Mouse (Mus musculus) kidney, adult 2 months (tissue): ENCODE data around the gene 4933434E20Rik. TPM values are rescaled to one million over a fixed set of nuclear protein-coding genes. Genes with fewer than 3 reads are reported as not detected.

Source experiments
- DNase-seq: peaks from one replicate; pipeline ENCODE4 v3.0.0; 2021
- H3K27ac ChIP-seq: fragments of 200-500 bp; 2 replicates; pipeline ENCODE4 v1.5.1; 2012; ENCODE audit warnings: low read depth, low read length, control low read depth, inconsistent platforms; ENCODE audit not compliant: insufficient read depth
- H3K27me3 ChIP-seq: fragments of 200-500 bp; replicated peaks from 2 replicates; pipeline ENCODE4 v1.6.1; 2012; ENCODE audit warnings: mild to moderate bottlenecking, moderate library complexity, low read length, inconsistent platforms; ENCODE audit not compliant: control insufficient read depth, insufficient read depth
- H3K36me3 ChIP-seq: fragments of 200-500 bp; 2 replicates; pipeline ENCODE4 v1.6.1; 2012; ENCODE audit warnings: mild to moderate bottlenecking, moderate library complexity, low read length, inconsistent platforms; ENCODE audit not compliant: control insufficient read depth, insufficient read depth
- H3K4me1 ChIP-seq: fragments of 200-500 bp; 2 replicates; pipeline ENCODE4 v1.6.1; 2011; ENCODE audit warnings: low read length; ENCODE audit not compliant: control insufficient read depth, insufficient read depth
- H3K4me3 ChIP-seq: fragments of 200-500 bp; 2 replicates; pipeline ENCODE4 v1.5.1; 2011; ENCODE audit warnings: mild to moderate bottlenecking, low read depth, low read length, control low read depth; ENCODE audit not compliant: insufficient read depth
- CTCF ChIP-seq: fragments of 200-500 bp; conservative IDR thresholded peaks from 2 replicates; pipeline ENCODE4 v1.5.1; 2011; ENCODE audit warnings: low read depth, mild to moderate bottlenecking, control low read depth, low read length, moderate library complexity, mixed read lengths; ENCODE audit not compliant: insufficient read depth, insufficient read length
- POLR2A ChIP-seq: fragments of 200-500 bp; IDR thresholded peaks from one replicate; pipeline ENCODE4 v1.6.1; 2011; ENCODE audit warnings: low read depth, low read length, control low read depth
- WGBS: fragments of 180-500 bp; shearing (Covaris S2); methylation state at CpG from one replicate; pipeline ENCODE4 v1.1.7; 2018; 5-methylcytosine and 5-hydroxymethylcytosine counted together
- polyA plus RNA-seq: library from polyadenylated mRNA; depleted of rRNA; stranded (reverse); fragments of >200 nt; gene quantifications from 2 replicates; pipeline ENCODE4 v1.2.3, GENCODE M21; 2012; rRNA removed

4933434E20Rik gene
- polyA plus RNA-seq, 1 experiment: 56.2 TPM

- no peak overlapping the region for H3K4me3 ChIP-seq
- no peak for DNase-seq
- no peak overlapping the region for H3K27ac ChIP-seq
- H3K36me3 ChIP-seq: no peaks in the 10 kb centered on the region
- TF ChIP-seq CTCF (no peak), POLR2A (no peak)
- H3K4me1 ChIP-seq: no peaks in the 10 kb centered on the region
- no peaks in the 10 kb centered on the region for H3K27me3 ChIP-seq
- 87% methylated on average over 2 of the region's 2 CpGs for WGBS
Observed at GRCm38 (mm10) chr3:90111706-90112105, 60.3 kb downstream of the 4933434E20Rik start.

GRCm38 (mm10) chr3:90114342-90114741, 62.9 kb downstream of the 4933434E20Rik start:
- Histone ChIP-seq H3K27me3 (no peaks in the 10 kb centered on the region), H3K36me3 (no peaks in the 10 kb centered on the region), H3K27ac (no peak overlapping the region), H3K4me1 (no peaks in the 10 kb centered on the region), H3K4me3 (no peak overlapping the region)
- TF ChIP-seq POLR2A (no peak), CTCF (peak; percentile 33; the same call in 1 of the 2 replicates)
- WGBS: 56% methylated on average over 2 of the region's 2 CpGs
- no peak for DNase-seq

- no peak overlapping the region for H3K27ac ChIP-seq
- TF ChIP-seq POLR2A: no peak
- TF ChIP-seq CTCF: no peak
- 58% methylated on average over 3 of the region's 3 CpGs for WGBS
Observed at GRCm38 (mm10) chr3:90115526-90115925, 64.1 kb downstream of the 4933434E20Rik start.

More at GRCm38 (mm10) chr3:90115526-90115925, 64.1 kb downstream of the 4933434E20Rik start:
- no peaks in the 10 kb centered on the region for H3K36me3 ChIP-seq
- no peaks in the 10 kb centered on the region for H3K27me3 ChIP-seq
- H3K4me1 ChIP-seq: no peaks in the 10 kb centered on the region
- no peak overlapping the region for H3K4me3 ChIP-seq
- DNase-seq: no peak

Other genes starting within 250 kb of the 4933434E20Rik start
- gene She, start 220.3 kb upstream of the 4933434E20Rik start, polyA plus RNA-seq: 3.3 and 4.1 TPM in 2 replicates
- 3.2 and 4.1 TPM in 2 replicates for gene Il6ra, start 138.4 kb upstream of the 4933434E20Rik start, polyA plus RNA-seq
- 21.9 and 23.5 TPM in 2 replicates for gene Atp8b2, start 88.1 kb upstream of the 4933434E20Rik start, polyA plus RNA-seq
- 130 and 138 TPM in 2 replicates for gene Hax1, start 52.9 kb upstream of the 4933434E20Rik start, polyA plus RNA-seq
- 105 and 108 TPM in 2 replicates for gene Ubap2l, start 992 bp downstream of the 4933434E20Rik start, polyA plus RNA-seq
- 75.5 and 95.4 TPM in 2 replicates for gene Tpm3, start 21.0 kb downstream of the 4933434E20Rik start, polyA plus RNA-seq
- 0.12 and 0.14 TPM in 2 replicates for gene Nup210l, start 52.5 kb downstream of the 4933434E20Rik start, polyA plus RNA-seq
- gene Rps27, start 162.0 kb downstream of the 4933434E20Rik start, polyA plus RNA-seq: 944 and 1,038 TPM in 2 replicates
- gene Rab13, start 162.1 kb downstream of the 4933434E20Rik start, polyA plus RNA-seq: 5.0 and 7.7 TPM in 2 replicates
- gene Jtb, start 180.0 kb downstream of the 4933434E20Rik start, polyA plus RNA-seq: 60.7 and 74.7 TPM in 2 replicates
- gene Creb3l4, start 191.9 kb downstream of the 4933434E20Rik start, polyA plus RNA-seq: 1.0 and 1.5 TPM in 2 replicates
- 71.3 and 74.2 TPM in 2 replicates for gene Slc39a1, start 196.5 kb downstream of the 4933434E20Rik start, polyA plus RNA-seq
- 48.2 and 57.6 TPM in 2 replicates for gene Crtc2, start 202.5 kb downstream of the 4933434E20Rik start, polyA plus RNA-seq
- 12.3 and 13.6 TPM in 2 replicates for gene Dennd4b, start 213.5 kb downstream of the 4933434E20Rik start, polyA plus RNA-seq
- 18.5 and 18.6 TPM in 2 replicates for gene Gatad2b, start 241.5 kb downstream of the 4933434E20Rik start, polyA plus RNA-seq